Comparison of ENCODE assay signal across 8 mouse cellular contexts in the genomic region with DNA sequence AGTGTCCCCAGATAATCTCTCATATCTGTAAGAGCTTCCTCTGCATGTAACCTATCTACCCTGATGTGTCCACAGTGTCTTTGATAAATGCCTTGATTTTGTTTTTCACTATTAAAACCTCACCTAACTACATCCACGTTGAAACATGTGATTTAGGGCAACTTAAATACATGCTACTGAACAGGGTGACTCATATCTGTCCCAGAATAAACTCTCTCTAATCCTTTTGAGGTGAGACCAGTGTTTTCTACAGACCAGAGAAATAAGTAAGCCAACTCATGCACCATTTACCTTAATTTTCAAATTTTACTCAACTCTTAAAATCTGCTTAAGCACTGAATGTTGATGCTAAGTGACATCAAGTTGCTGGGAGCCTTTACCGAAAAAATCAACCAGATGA. TPM values are rescaled to one million over a fixed set of nuclear protein-coding genes. Genes with fewer than 3 reads are reported as not detected.
A peak's percentile ranks its signal among the peaks of the same experiment; 100 is the strongest.
DNase-seq lines count a peak whose midpoint lies in the region; ATAC-seq lines count a peak whose summit lies in the region.

No protein-coding gene starts in this region.

- H3K27me3 ChIP-seq in lung, embryonic 16.5 days (ENCODE audit: control insufficient read depth, insufficient read depth, low read depth, low read length), result no peaks in the 10 kb centered on the region
- H3K27me3 ChIP-seq in embryonic facial prominence, embryonic 13.5 days, result no peaks in the 10 kb centered on the region
- no peaks in the 10 kb centered on the region for H3K27me3 ChIP-seq in intestine, embryonic 15.5 days (replicated peaks)
- H3K27me3 ChIP-seq in neural tube, embryonic 15.5 days (replicated peaks), result no peaks in the 10 kb centered on the region

- H3K9ac ChIP-seq in lung, embryonic 16.5 days (ENCODE audit: low read length), result peak overlapping the region; percentile 93
- peak overlapping the region; percentile 96 for H3K9ac ChIP-seq in embryonic facial prominence, embryonic 13.5 days
- peak overlapping the region; percentile 95 for H3K9ac ChIP-seq in intestine, embryonic 15.5 days
- peak overlapping the region; percentile 81 for H3K9ac ChIP-seq in neural tube, embryonic 15.5 days (replicated peaks)

- H3K4me2 ChIP-seq in lung, embryonic 16.5 days (ENCODE audit: low read depth, low read length), result peak overlapping the region; percentile 78
- peak overlapping the region; percentile 71 for H3K4me2 ChIP-seq in embryonic facial prominence, embryonic 13.5 days
- H3K4me2 ChIP-seq in intestine, embryonic 15.5 days (replicated peaks), result peak overlapping the region; percentile 61
- H3K4me2 ChIP-seq in neural tube, embryonic 15.5 days, result peak overlapping the region; percentile 72

- WGBS in lung, embryonic 16.5 days, result 4% methylated on average over 2 of the region's 2 CpGs
- 8% methylated on average over 2 of the region's 2 CpGs for WGBS in embryonic facial prominence, embryonic 13.5 days
- WGBS in intestine, embryonic 15.5 days, result 0% methylated on average over 2 of the region's 2 CpGs
- WGBS in neural tube, embryonic 15.5 days, result 6% methylated on average over 2 of the region's 2 CpGs

- intact Hi-C loops in left cerebral cortex, postnatal 4 days (cut with DNase I), result no loop called here

- H3K27ac ChIP-seq in lung, embryonic 16.5 days (ENCODE audit: low read length), result peak overlapping the region; percentile 97
- H3K27ac ChIP-seq in embryonic facial prominence, embryonic 13.5 days, result peak overlapping the region; percentile 98
- H3K27ac ChIP-seq in intestine, embryonic 15.5 days, result peak overlapping the region; percentile 99; the same call in 1 of the 2 replicates
- peak overlapping the region; percentile 97 for H3K27ac ChIP-seq in neural tube, embryonic 15.5 days (replicated peaks)

- DNase-seq in lung, adult 18-20 months, result no peak
- DNase-seq in left cerebral cortex, adult 11 months (ENCODE audit: low spot score), result no peak
- DNase-seq in left cerebral cortex, postnatal 4 days, result no peak
- no peak for DNase-seq in testis, postnatal 14 days (ENCODE audit: low spot score)

- H3K9me3 ChIP-seq in lung, embryonic 16.5 days (ENCODE audit: control insufficient read depth, low read length), result no peaks in the 10 kb centered on the region
- no peaks in the 10 kb centered on the region for H3K9me3 ChIP-seq in embryonic facial prominence, embryonic 13.5 days
- no peaks in the 10 kb centered on the region for H3K9me3 ChIP-seq in intestine, embryonic 15.5 days
- H3K9me3 ChIP-seq in neural tube, embryonic 15.5 days (replicated peaks), result no peaks in the 10 kb centered on the region

- peaks cover 21% of the 10 kb centered on the region for H3K36me3 ChIP-seq in lung, embryonic 16.5 days (ENCODE audit: control insufficient read depth, insufficient read depth, low read length)
- peaks cover 28% of the 10 kb centered on the region for H3K36me3 ChIP-seq in embryonic facial prominence, embryonic 13.5 days
- peaks cover 5% of the 10 kb centered on the region for H3K36me3 ChIP-seq in intestine, embryonic 15.5 days
- H3K36me3 ChIP-seq in neural tube, embryonic 15.5 days, result peaks cover 11% of the 10 kb centered on the region

- peak overlapping the region; percentile 76 for H3K4me3 ChIP-seq in lung, embryonic 16.5 days (ENCODE audit: low read length)
- peak overlapping the region; percentile 82 for H3K4me3 ChIP-seq in embryonic facial prominence, embryonic 13.5 days
- peak overlapping the region; percentile 83 for H3K4me3 ChIP-seq in intestine, embryonic 15.5 days (replicated peaks)
- H3K4me3 ChIP-seq in neural tube, embryonic 15.5 days (replicated peaks), result peak overlapping the region; percentile 66

- H3K4me1 ChIP-seq in lung, embryonic 16.5 days (replicated peaks; ENCODE audit: control insufficient read depth, insufficient read depth, low read length), result peaks cover 18% of the 10 kb centered on the region
- H3K4me1 ChIP-seq in embryonic facial prominence, embryonic 13.5 days, result peaks cover 21% of the 10 kb centered on the region
- H3K4me1 ChIP-seq in intestine, embryonic 15.5 days (replicated peaks), result 0 out of 2 replicates have a peak, but pooled peaks cover 2% of the 10 kb centered on the region
- peaks cover 27% of the 10 kb centered on the region for H3K4me1 ChIP-seq in neural tube, embryonic 15.5 days

- no peak for ATAC-seq in lung, embryonic 16.5 days (ENCODE audit: low read depth)
- ATAC-seq in embryonic facial prominence, embryonic 13.5 days (ENCODE audit: insufficient number of reproducible peaks, insufficient read depth, low FRiP score, low TSS enrichment, low read depth), result no peak
- ATAC-seq in intestine, embryonic 15.5 days, result no peak
- no peak for ATAC-seq in neural tube, embryonic 15.5 days (ENCODE audit: low FRiP score)

RNA-seq across cellular contexts. Expression of a gene that starts 0.7 kb away (rescaled TPM):
- polyA plus RNA-seq in lung, embryonic 16.5 days (2015; fragmentation: Nextera tagmentation; extraction: Ambion mirVana), result 31.1 and 32.0 TPM in 2 replicates
- polyA plus RNA-seq in embryonic facial prominence, embryonic 13.5 days (2015; fragmentation: Nextera tagmentation; extraction: Ambion mirVana), result 43.2 and 43.8 TPM in 2 replicates
- 20.4 and 20.9 TPM in 2 replicates for polyA plus RNA-seq in intestine, embryonic 15.5 days (2015; fragmentation: Nextera tagmentation; extraction: Ambion mirVana)
- polyA plus RNA-seq in neural tube, embryonic 15.5 days (2015; fragmentation: Nextera tagmentation; extraction: Ambion mirVana), result 40.9 and 44.4 TPM in 2 replicates
- 10 to 100 TPM; 36.3 to 40.5 TPM for total RNA-seq in left cerebral cortex, postnatal 4 days (2021)

RNA-seq across cellular contexts. Expression of a gene that starts 51.9 kb away (rescaled TPM):
- not detected in 2 replicates for polyA plus RNA-seq in lung, embryonic 16.5 days (2015; fragmentation: Nextera tagmentation; extraction: Ambion mirVana)
- polyA plus RNA-seq in embryonic facial prominence, embryonic 13.5 days (2015; fragmentation: Nextera tagmentation; extraction: Ambion mirVana), result not detected in 2 replicates
- polyA plus RNA-seq in intestine, embryonic 15.5 days (2015; fragmentation: Nextera tagmentation; extraction: Ambion mirVana), result not detected in 2 replicates
- polyA plus RNA-seq in neural tube, embryonic 15.5 days (2015; fragmentation: Nextera tagmentation; extraction: Ambion mirVana), result not detected in 2 replicates
- total RNA-seq in left cerebral cortex, postnatal 4 days (2021), result not detected
